In genomic region chr9:83488491-83489210, GRCm38 (mm10) we compare ENCODE assay signal across 7 mouse cellular contexts. TPM values are rescaled to one million over a fixed set of nuclear protein-coding genes. Genes with fewer than 3 reads are reported as not detected.
A peak's percentile ranks its signal among the peaks of the same experiment; 100 is the strongest.
DNase-seq lines count a peak whose midpoint lies in the region; ATAC-seq lines count a peak whose summit lies in the region.

No protein-coding gene starts in this region.

- H3K36me3 ChIP-seq in hindbrain, embryonic 15.5 days: no peaks in the 10 kb centered on the region
- no peaks in the 10 kb centered on the region for H3K36me3 ChIP-seq in stomach, embryonic 16.5 days (ENCODE audit: control insufficient read depth, insufficient read depth, low read length)

- H3K27me3 ChIP-seq in hindbrain, embryonic 15.5 days: no peaks in the 10 kb centered on the region
- H3K27me3 ChIP-seq in stomach, embryonic 16.5 days (ENCODE audit: control insufficient read depth, insufficient read depth, low read length): no peaks in the 10 kb centered on the region

- DNase-seq in lung, postnatal 36 days: peak; percentile 16
- no peak for DNase-seq in lung, postnatal 25 days (ENCODE audit: low spot score)
- peak; percentile 71 for DNase-seq in cerebellum, adult 9-10 months
- DNase-seq in left cerebral cortex, adult 8-10 months (ENCODE audit: low spot score in 2 of 2): peak; percentile 8 to 9

- peak overlapping the region; percentile 45 for H3K4me2 ChIP-seq in hindbrain, embryonic 15.5 days
- H3K4me2 ChIP-seq in stomach, embryonic 16.5 days (ENCODE audit: low read depth, low read length): peak overlapping the region; percentile 24; the same call in 1 of the 2 replicates

- peak overlapping the region; percentile 20; the same call in 1 of the 2 replicates for H3K4me3 ChIP-seq in hindbrain, embryonic 15.5 days
- H3K4me3 ChIP-seq in stomach, embryonic 16.5 days (replicated peaks; ENCODE audit: low read length): no peak overlapping the region

- H3K27ac ChIP-seq in hindbrain, embryonic 15.5 days (replicated peaks): peak overlapping the region; percentile 75
- H3K27ac ChIP-seq in stomach, embryonic 16.5 days (ENCODE audit: low read length): no peak overlapping the region

- ATAC-seq in hindbrain, embryonic 15.5 days (ENCODE audit: low FRiP score, low read depth): peak; percentile 77
- ATAC-seq in stomach, embryonic 16.5 days (ENCODE audit: insufficient read depth, low FRiP score): no peak
- no peak for ATAC-seq in megakaryocyte-erythroid progenitor cell, adult 5-6 weeks (replicated peaks; ENCODE audit: low FRiP score, low TSS enrichment, poor library complexity, severe bottlenecking)

- no peaks in the 10 kb centered on the region for H3K9me3 ChIP-seq in hindbrain, embryonic 15.5 days
- H3K9me3 ChIP-seq in stomach, embryonic 16.5 days (replicated peaks; ENCODE audit: control insufficient read depth, low read length): no peaks in the 10 kb centered on the region

- H3K9ac ChIP-seq in hindbrain, embryonic 15.5 days: no peak overlapping the region
- no peak overlapping the region for H3K9ac ChIP-seq in stomach, embryonic 16.5 days (ENCODE audit: low read length)

- H3K4me1 ChIP-seq in hindbrain, embryonic 15.5 days (replicated peaks): peaks cover 9% of the 10 kb centered on the region; the same call in 1 of the 2 replicates
- 0 out of 2 replicates have a peak, but pooled peaks cover 2% of the 10 kb centered on the region for H3K4me1 ChIP-seq in stomach, embryonic 16.5 days (ENCODE audit: control insufficient read depth, insufficient read depth, low read length)

- 33% methylated on average over 15 of the region's 15 CpGs for WGBS in hindbrain, embryonic 15.5 days
- WGBS in stomach, embryonic 16.5 days: 40% methylated on average over 15 of the region's 15 CpGs

RNA-seq across cellular contexts. Expression of gene Lca5, which starts 47.7 kb away (rescaled TPM):
- polyA plus RNA-seq in hindbrain, embryonic 15.5 days (2015; fragmentation: Nextera tagmentation; extraction: Ambion mirVana): 13.9 and 14.1 TPM in 2 replicates
- total RNA-seq in left cerebral cortex, adult 8-10 months (2022): 10 to 100 TPM; 14.3 to 20.8 (median 16.9) TPM
- 9.0 and 10.9 TPM in 2 replicates for polyA plus RNA-seq in stomach, embryonic 16.5 days (2015; fragmentation: Nextera tagmentation; extraction: Ambion mirVana)
- total RNA-seq in megakaryocyte-erythroid progenitor cell, adult 5-6 weeks (2014; fragmentation: Nextera tagmentation): 0.30 TPM in 1 of 2 replicates, not detected in the other
- total RNA-seq in megakaryocyte-erythroid progenitor cell, adult 5-6 weeks (2017): 0.47 and 0.95 TPM in 2 replicates

RNA-seq across cellular contexts. Expression of gene Sh3bgrl2, which starts 59.5 kb away (rescaled TPM):
- polyA plus RNA-seq in hindbrain, embryonic 15.5 days (2015; fragmentation: Nextera tagmentation; extraction: Ambion mirVana): 8.7 and 10.3 TPM in 2 replicates
- 10 to 100 TPM; 33.9 to 43.8 (median 36.9) TPM for total RNA-seq in left cerebral cortex, adult 8-10 months (2022)
- 33.2 and 49.8 TPM in 2 replicates for polyA plus RNA-seq in stomach, embryonic 16.5 days (2015; fragmentation: Nextera tagmentation; extraction: Ambion mirVana)
- 0.40 and 0.85 TPM in 2 replicates for total RNA-seq in megakaryocyte-erythroid progenitor cell, adult 5-6 weeks (2014; fragmentation: Nextera tagmentation)
- 0.34 and 0.80 TPM in 2 replicates for total RNA-seq in megakaryocyte-erythroid progenitor cell, adult 5-6 weeks (2017)

Comparison
In these comparisons a context has a peak if more than half of its experiments do, and no peak if none do; other contexts are left out.
1. RNA of gene Lca5, which starts 47.7 kb away (total RNA-seq): 14.3 to 20.8 TPM in left cerebral cortex, adult 8-10 months; 0.30 to 0.95 TPM in megakaryocyte-erythroid progenitor cell, adult 5-6 weeks; every median in the first group is over 4 times any median in the second.
2. RNA of gene Sh3bgrl2, which starts 59.5 kb away (total RNA-seq): 33.9 to 43.8 TPM in left cerebral cortex, adult 8-10 months; 0.34 to 0.85 TPM in megakaryocyte-erythroid progenitor cell, adult 5-6 weeks; every median in the first group is over 10 times any median in the second.